25 mouse cellular contexts compared by ENCODE assay signal in genomic region chr11:46636568-46636967, GRCm38 (mm10). TPM values are rescaled to one million over a fixed set of nuclear protein-coding genes. Genes with fewer than 3 reads are reported as not detected.
DNase-seq lines count a peak whose midpoint lies in the region; ATAC-seq lines count a peak whose summit lies in the region.
"Had no signal": no experiment of that assay in that cellular context is flagged by ENCODE, and none has a peak within 500 bp of the region (broad histone marks: within the 10 kb centered on the region; RNA-seq: fewer than 3 reads in every experiment).

No protein-coding gene starts in this region.

- H3K36me3 ChIP-seq in splenic B cell, adult 2 months (ENCODE audit: control insufficient read depth, insufficient read depth, low read length, poor library complexity, severe bottlenecking): no peaks in the 10 kb centered on the region
- H3K36me3 ChIP-seq: embryonic facial prominence, embryonic 10.5 days; heart, embryonic 12.5 days; hindbrain, embryonic 10.5 days; hindbrain, embryonic 15.5 days had no signal

- no peak for ATAC-seq in CD4-positive, CD25-positive, alpha-beta regulatory T cell, adult 4 months
- no peak for ATAC-seq in megakaryocyte progenitor cell, adult 5-6 weeks (replicated peaks; ENCODE audit: poor library complexity)
- ATAC-seq: forebrain, embryonic 13.5 days; forebrain, postnatal 0 days; inflammation-experienced regulatory T-cells, adult 6 months had no signal

- intact Hi-C loops in left cerebral cortex, postnatal 10 days (cut with DNase I): loop anchor here (10.0 kb wide), 1 partner anchor 192 kb away; no protein-coding TSS in a partner anchor

- no peaks in the 10 kb centered on the region for H3K27me3 ChIP-seq in splenic B cell, adult 2 months (ENCODE audit: control insufficient read depth, insufficient read depth, low read length, poor library complexity, severe bottlenecking)
- H3K27me3 ChIP-seq: forebrain, embryonic 13.5 days; heart, embryonic 12.5 days; hindbrain, embryonic 15.5 days had no signal

- DNase-seq in CD4-positive, CD25-positive, alpha-beta regulatory T cell, adult 2 months (ENCODE audit: low read depth, low spot score): peak; percentile 42
- DNase-seq in A20 (ENCODE audit: low read depth, low spot score) (peak; percentile 37), ES-CJ7 (ENCODE audit: low read depth, low spot score) (peak; percentile 8)
- peak; percentile 32 for DNase-seq in splenic B cell, adult 2 months (ENCODE audit: low read depth, low spot score)
- DNase-seq in left cerebral cortex, postnatal 10 days (ENCODE audit: extremely low spot score in 1 of 2, low spot score in 2 of 2): no peak
- DNase-seq: adrenal gland, postnatal 25 days; cerebellum, adult 18-20 months; cerebellum, adult 9-11 months; forebrain, postnatal 0 days; gastrocnemius, adult 2 months; gastrocnemius, postnatal 25 days had no signal

RNA-seq across cellular contexts. Expression of gene Dppa1, which starts 7.5 kb away (rescaled TPM):
- not detected for polyA plus RNA-seq in CD4-positive, CD25-positive, alpha-beta regulatory T cell, adult 4 months (2017; shearing (Covaris generic))
- not detected in 2 replicates for total RNA-seq in megakaryocyte progenitor cell, adult 5-6 weeks (2015)
- total RNA-seq in megakaryocyte progenitor cell, adult 5-6 weeks (2017): not detected in 2 replicates
- not detected for total RNA-seq in left cerebral cortex, postnatal 10 days (2021)
- total RNA-seq: adrenal gland, adult 18-20 months; adrenal gland, postnatal 25 days; forebrain, postnatal 0 days; gastrocnemius, adult 2 months; gastrocnemius, postnatal 25 days; granulocyte monocyte progenitor cell, adult 5-6 weeks; heart, adult 8-10 months; heart, postnatal 25 days had no signal
- polyA plus RNA-seq: embryonic facial prominence, embryonic 10.5 days; embryonic facial prominence, embryonic 14.5 days; forebrain, embryonic 13.5 days; forebrain, postnatal 0 days; heart, embryonic 12.5 days; heart, embryonic 16.5 days; hindbrain, embryonic 10.5 days; hindbrain, embryonic 15.5 days; inflammation-experienced regulatory T-cells, adult 6 months had no signal

Comparison
In these comparisons a context has a peak if more than half of its experiments do, and no peak if none do; other contexts are left out.
1. DNase-seq: peak in CD4-positive, CD25-positive, alpha-beta regulatory T cell, adult 2 months (single experiment), A20 (single experiment), ES-CJ7 (single experiment) and splenic B cell, adult 2 months (single experiment); none in left cerebral cortex, postnatal 10 days (0 of 2).